Mouse (Mus musculus) hindbrain, postnatal 0 days (tissue): ENCODE measurements around the gene Wls. TPM values are rescaled to one million over a fixed set of nuclear protein-coding genes. Genes with fewer than 3 reads are reported as not detected.

ENCODE experiments used
- ATAC-seq: fragments of 200-750 bp; cut with Nextera tagmentation; 2 replicates; pipeline ENCODE4 v1.8.0; 2017; ENCODE audit warnings: mild to moderate bottlenecking, moderate TSS enrichment, moderate library complexity
- DNase-seq: peaks from one replicate; pipeline ENCODE4 v3.0.0-alpha.2; 2015; ENCODE audit warnings: low spot score
- H3K27ac ChIP-seq: fragments of 300-500 bp; sonication (generic); 2 replicates; pipeline ENCODE4 v1.5.1; 2014; ENCODE audit warnings: mild to moderate bottlenecking
- H3K27me3 ChIP-seq: fragments of 300-500 bp; sonication (generic); 2 replicates; pipeline ENCODE4 v1.6.1; 2014; ENCODE audit warnings: low read length, mixed read lengths; ENCODE audit not compliant: insufficient read depth
- H3K36me3 ChIP-seq: fragments of 300-500 bp; sonication (generic); 2 replicates; pipeline ENCODE4 v1.6.1; 2014; ENCODE audit warnings: low read length, mixed read lengths; ENCODE audit not compliant: insufficient read depth
- H3K4me1 ChIP-seq: fragments of 300-500 bp; sonication (generic); 2 replicates; pipeline ENCODE4 v1.6.1; 2014; ENCODE audit warnings: antibody characterized with exemption, low read length, mixed read lengths; ENCODE audit not compliant: insufficient read depth
- H3K4me2 ChIP-seq: fragments of 300-500 bp; sonication (generic); 2 replicates; pipeline ENCODE4 v1.6.1; 2014; ENCODE audit warnings: low read depth, mild to moderate bottlenecking, low read length, moderate library complexity, mixed read lengths
- H3K4me3 ChIP-seq: fragments of 300-500 bp; sonication (generic); 2 replicates; pipeline ENCODE4 v1.5.1; 2014; ENCODE audit warnings: low read length
- H3K9ac ChIP-seq: fragments of 300-500 bp; sonication (generic); replicated peaks from 2 replicates; pipeline ENCODE4 v1.6.1; 2014; ENCODE audit warnings: mild to moderate bottlenecking, low read length, moderate library complexity, mixed read lengths
- H3K9me3 ChIP-seq: fragments of 300-500 bp; sonication (generic); 2 replicates; pipeline ENCODE4 v1.6.1; 2016; ENCODE audit warnings: low read length, mixed read lengths
- CTCF ChIP-seq: IDR thresholded peaks from 2 replicates; pipeline ENCODE4 v1.5.1; 2016; ENCODE audit warnings: antibody characterized with exemption, control low read depth, low read depth
- WGBS: fragments of 180-500 bp; shearing (Covaris S2); extraction: QIAGEN DNeasy Blood & Tissue Kit; methylation state at CpG from one replicate; pipeline ENCODE4 v1.1.7; 2014; 5-methylcytosine and 5-hydroxymethylcytosine counted together
- polyA plus RNA-seq: library from polyadenylated mRNA; unstranded; fragments of >200 nt; fragmentation: Nextera tagmentation; extraction: Ambion mirVana; gene quantifications from 2 replicates; pipeline ENCODE4 v1.2.1, GENCODE M21; 2015
- total RNA-seq: library from RNA; depleted of rRNA; stranded (reverse); fragments of >200 nt; gene quantifications from 2 replicates; pipeline ENCODE4 v1.2.3, GENCODE M21; 2014

The Wls gene
- total and polyA plus RNA-seq, 2 experiments from 2014 or later, result 41.3 to 57.3 TPM

DNA sequence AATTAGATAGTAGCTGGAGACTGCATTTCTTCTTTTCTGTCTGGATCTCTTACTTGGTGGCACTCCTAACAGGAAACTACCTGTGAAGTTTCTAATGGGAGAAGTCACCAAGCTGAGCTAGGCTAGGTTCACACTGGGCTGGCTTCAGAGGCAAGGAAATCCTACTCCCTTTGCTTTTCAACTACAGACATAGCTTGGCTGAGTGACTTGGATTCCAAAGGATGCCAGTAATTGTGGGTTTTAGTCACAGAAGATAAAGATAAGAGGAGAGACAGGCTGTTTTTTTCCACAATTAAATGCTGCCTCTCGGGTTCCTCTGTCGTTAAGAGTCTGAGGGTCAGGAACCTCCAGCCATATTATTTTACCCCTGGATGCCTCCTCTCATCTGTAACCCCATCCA is 43.9 kb downstream of the Wls start:
- TF ChIP-seq CTCF, result no peak
- H3K36me3 ChIP-seq, result no peaks in the 10 kb centered on the region
- DNase-seq (no peak), ATAC-seq (no peak)
- H3K9ac ChIP-seq, result no peak overlapping the region
- H3K9me3 ChIP-seq, result no peaks in the 10 kb centered on the region
- WGBS, result 56% methylated on average over 2 of the region's 2 CpGs
- no peak overlapping the region for H3K4me3 ChIP-seq
- no peak overlapping the region for H3K4me2 ChIP-seq
- H3K27ac ChIP-seq, result no peak overlapping the region
- H3K27me3 ChIP-seq, result no peaks in the 10 kb centered on the region
- H3K4me1 ChIP-seq, result peaks cover 8% of the 10 kb centered on the region; the same call in 1 of the 2 replicates

DNA sequence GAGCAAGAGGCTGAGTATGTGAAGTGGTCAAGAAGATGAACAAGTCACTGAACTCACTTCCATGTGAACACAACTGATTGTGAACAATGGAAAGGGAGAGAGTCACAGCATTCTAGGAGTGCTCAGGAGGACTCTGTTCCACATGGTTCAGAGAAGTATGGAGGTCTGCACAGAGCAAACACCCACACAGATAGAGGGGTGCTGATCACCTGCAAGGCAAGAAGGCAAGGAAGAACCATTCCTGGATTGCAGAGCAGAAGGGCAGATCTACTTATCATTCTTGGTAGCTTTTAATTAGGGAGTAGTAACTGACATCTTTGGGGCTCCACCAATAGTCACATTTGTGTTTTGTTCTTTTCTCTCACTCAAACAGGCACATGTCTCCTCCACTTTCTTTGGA is 45.3 kb downstream of the Wls start:
- no peaks in the 10 kb centered on the region for H3K27me3 ChIP-seq
- no peaks in the 10 kb centered on the region for H3K9me3 ChIP-seq
- TF ChIP-seq CTCF, result no peak
- peaks cover 8% of the 10 kb centered on the region; the same call in 1 of the 2 replicates for H3K4me1 ChIP-seq
- H3K36me3 ChIP-seq, result no peaks in the 10 kb centered on the region
- H3K4me3 ChIP-seq, result no peak overlapping the region
- no peak overlapping the region for H3K9ac ChIP-seq
- peak overlapping the region; percentile 43 for H3K27ac ChIP-seq
- DNase-seq (no peak), ATAC-seq (no peak)
- no peak overlapping the region for H3K4me2 ChIP-seq

DNA sequence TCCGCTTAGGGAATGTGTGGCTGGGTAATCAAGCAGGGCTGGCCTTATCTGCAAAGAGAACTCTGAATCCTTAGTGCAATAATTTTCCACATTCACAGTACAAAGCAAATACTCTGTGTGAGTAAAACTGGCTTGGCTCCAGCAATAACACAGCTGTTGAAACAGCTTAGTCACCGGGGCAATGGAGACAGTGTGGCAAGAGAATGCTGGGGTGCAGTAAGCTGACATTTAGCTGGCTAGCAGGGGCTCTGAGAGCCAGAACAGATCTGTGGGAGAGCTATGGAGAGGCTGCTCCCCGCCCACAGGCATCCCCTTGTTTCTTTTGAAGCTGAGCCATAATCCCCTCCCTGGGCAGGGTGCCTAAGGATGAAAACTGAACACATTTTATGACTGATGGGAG is 45.8 kb downstream of the Wls start:
- H3K9ac ChIP-seq, result no peak overlapping the region
- H3K9me3 ChIP-seq, result no peaks in the 10 kb centered on the region
- no peaks in the 10 kb centered on the region for H3K36me3 ChIP-seq
- H3K4me2 ChIP-seq, result no peak overlapping the region
- DNase-seq (peak; percentile 90), ATAC-seq (peak; percentile 97)
- peaks cover 8% of the 10 kb centered on the region; the same call in 1 of the 2 replicates for H3K4me1 ChIP-seq
- no peak for TF ChIP-seq CTCF
- H3K27ac ChIP-seq, result peak overlapping the region; percentile 43; the same call in 1 of the 2 replicates
- H3K4me3 ChIP-seq, result no peak overlapping the region
- 9% methylated on average over 3 of the region's 3 CpGs for WGBS
- H3K27me3 ChIP-seq, result no peaks in the 10 kb centered on the region

DNA sequence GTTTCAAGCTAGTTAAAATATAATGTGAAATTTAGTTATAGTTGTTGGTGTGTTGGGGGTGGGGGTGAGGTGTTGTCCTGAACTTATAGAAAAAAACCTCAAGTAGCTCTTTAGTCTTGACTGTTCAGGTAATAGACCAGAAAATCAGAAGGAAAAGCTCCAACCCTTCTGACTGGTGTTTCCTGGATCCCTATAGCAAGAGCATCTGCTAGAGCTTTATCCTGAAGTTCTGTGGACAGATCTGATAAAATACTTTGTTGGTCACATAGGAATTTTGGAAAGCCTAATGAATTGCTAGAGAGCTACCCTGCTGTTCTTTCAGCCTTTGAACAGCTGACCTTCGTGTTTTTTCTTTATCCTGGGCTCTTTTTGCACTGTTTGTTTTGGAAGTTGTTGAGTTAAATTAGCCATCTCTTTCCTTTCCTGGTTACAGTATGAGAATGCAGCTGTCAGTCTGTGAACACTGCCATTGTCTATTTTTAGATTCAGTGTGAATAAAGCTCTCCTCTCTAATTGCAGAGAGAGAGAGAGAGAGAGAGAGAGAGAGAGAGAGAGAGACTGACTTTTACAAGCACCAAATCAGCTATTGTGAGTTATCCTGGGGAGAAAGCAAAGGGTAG is 46.4 kb downstream of the Wls start:
- Histone ChIP-seq H3K4me3 (no peak overlapping the region), H3K9me3 (no peaks in the 10 kb centered on the region), H3K27ac (0 out of 2 replicates have a peak overlapping the region, but pooled peaks have one; percentile 8), H3K4me1 (peaks cover 8% of the 10 kb centered on the region; the same call in 1 of the 2 replicates), H3K27me3 (no peaks in the 10 kb centered on the region), H3K9ac (no peak overlapping the region), H3K4me2 (no peak overlapping the region), H3K36me3 (no peaks in the 10 kb centered on the region)
- peak; percentile 17 for DNase-seq
- ATAC-seq, result 0 out of 2 replicates have a peak, but pooled peaks have one; percentile 24
- 9% methylated on average over 1 of the region's 1 CpGs for WGBS
- no peak for TF ChIP-seq CTCF

DNA sequence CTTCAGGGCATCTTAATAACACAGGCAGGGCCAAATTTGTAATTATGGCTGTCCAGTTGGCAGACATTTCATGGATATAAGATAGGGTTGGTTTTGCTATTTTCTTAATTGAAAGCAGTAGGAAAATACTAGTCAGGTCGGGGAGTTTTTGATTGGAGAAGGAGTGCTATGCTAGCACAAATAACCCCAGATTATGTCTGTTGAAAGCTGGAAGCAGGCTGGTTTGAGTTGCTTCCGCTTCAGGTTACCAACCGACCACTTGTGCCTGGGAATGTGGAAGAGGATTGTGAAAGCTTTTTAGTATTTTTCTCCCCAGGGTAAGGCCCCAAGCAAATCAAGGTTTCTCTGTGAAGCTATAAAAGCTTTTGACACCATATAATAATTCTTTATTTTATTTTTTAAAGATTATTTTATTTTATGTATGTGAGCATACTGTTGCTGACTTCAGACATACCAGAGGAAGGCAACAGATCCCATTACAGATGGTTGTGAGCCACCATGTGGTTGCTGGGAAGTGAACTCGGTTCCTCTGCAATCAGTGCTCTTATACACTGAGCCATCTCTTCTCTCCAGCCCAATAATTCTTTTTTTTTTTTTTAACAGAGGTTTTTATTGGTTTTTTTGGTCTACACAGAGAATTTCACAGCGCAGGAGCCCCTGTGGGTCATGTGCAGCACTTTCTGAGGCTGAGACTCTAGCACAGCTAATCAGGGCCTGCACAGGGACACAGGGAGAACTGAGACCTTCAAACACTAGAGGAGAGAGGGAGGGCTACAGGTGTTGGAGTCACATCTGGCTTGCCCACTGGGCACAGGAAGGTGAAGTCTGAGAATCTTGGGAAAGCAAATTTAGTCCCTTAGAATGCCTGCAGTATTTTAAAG is 50.9 kb downstream of the Wls start:
- ATAC-seq (no peak), DNase-seq (no peak)
- WGBS, result 80% methylated on average over 5 of the region's 5 CpGs
- no peaks in the 10 kb centered on the region for H3K27me3 ChIP-seq
- H3K9me3 ChIP-seq, result no peaks in the 10 kb centered on the region
- TF ChIP-seq CTCF, result no peak
- 0 out of 2 replicates have a peak, but pooled peaks cover under 1% of the 10 kb centered on the region for H3K4me1 ChIP-seq
- no peaks in the 10 kb centered on the region for H3K36me3 ChIP-seq
- no peak overlapping the region for H3K9ac ChIP-seq
- no peak overlapping the region for H3K4me2 ChIP-seq
- H3K4me3 ChIP-seq, result no peak overlapping the region
- H3K27ac ChIP-seq, result no peak overlapping the region

DNA sequence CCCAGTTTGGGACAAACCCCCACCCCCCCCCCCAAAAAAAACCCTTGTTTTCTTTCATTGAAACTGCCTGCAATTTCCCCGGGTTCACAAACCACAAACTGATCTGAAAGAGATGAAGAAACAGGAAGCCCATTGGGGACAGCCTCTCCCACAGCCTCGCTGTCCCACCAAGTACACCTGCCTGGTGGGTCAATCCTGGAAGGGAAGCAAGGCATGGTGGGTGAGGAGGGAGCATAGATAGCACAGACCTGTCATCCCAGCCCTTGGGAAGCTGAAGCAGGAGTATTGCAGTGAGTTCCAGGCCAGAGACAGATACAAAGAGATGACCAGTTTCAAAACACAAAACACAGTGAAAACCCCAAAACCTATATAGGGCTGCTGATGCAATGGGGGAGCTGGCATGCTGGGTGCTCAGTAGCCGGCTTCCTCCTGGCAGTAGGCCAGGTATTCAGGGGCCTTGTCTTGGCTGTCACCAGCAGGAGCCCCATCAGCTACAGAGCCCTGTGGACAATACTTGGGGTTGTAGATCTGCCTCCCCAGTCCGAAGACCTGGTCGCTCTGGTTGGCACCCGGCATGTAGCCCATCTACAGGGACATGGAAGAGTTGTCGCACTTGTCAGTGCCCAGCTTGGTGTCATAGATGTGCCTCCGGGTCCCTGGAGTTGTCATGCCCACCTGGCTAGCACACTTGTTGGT is 51.7 kb downstream of the Wls start:
- H3K4me1 ChIP-seq, result no peaks in the 10 kb centered on the region
- no peak for TF ChIP-seq CTCF
- no peaks in the 10 kb centered on the region for H3K27me3 ChIP-seq
- H3K9ac ChIP-seq, result no peak overlapping the region
- H3K4me3 ChIP-seq, result no peak overlapping the region
- H3K36me3 ChIP-seq, result no peaks in the 10 kb centered on the region
- H3K9me3 ChIP-seq, result no peaks in the 10 kb centered on the region
- no peak for DNase-seq
- no peak overlapping the region for H3K27ac ChIP-seq
- WGBS, result 87% methylated on average over 8 of the region's 8 CpGs
- ATAC-seq, result no peak
- H3K4me2 ChIP-seq, result no peak overlapping the region
